Mouse (Mus musculus) cortical plate, adult 2 months (tissue): ENCODE data around the gene Tead4.

Experiments
- CTCF ChIP-seq: fragments of 200-500 bp; IDR thresholded peaks from 2 replicates; pipeline ENCODE4 v1.5.1; 2011; ENCODE audit warnings: mild to moderate bottlenecking, control low read depth, low read length; ENCODE audit not compliant: insufficient read depth; ENCODE audit errors: extremely low read depth
- POLR2A ChIP-seq: fragments of 200-500 bp; IDR thresholded peaks from 2 replicates; pipeline ENCODE4 v1.6.1; 2011; ENCODE audit warnings: mild to moderate bottlenecking, low read length, control low read depth; ENCODE audit not compliant: insufficient read depth; ENCODE audit errors: extremely low read depth

DNA sequence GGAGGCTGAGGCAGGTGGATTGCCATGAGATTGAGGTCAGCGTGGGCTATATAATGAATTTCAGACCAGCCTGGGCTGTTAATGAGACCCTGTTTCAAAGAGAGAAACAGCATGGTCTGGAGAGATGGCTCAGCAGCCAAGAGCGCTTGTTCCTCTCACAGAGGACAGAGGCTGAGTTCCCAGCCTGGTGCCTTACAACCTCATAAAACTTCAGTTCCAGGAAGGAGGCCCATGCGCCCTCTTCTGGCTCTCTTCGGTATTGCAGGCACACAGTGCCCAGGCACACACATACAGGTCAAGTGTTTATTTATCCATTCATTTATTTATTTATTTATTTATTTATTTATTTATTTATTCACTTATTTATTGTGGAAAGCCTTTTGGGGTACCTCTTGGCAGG is 7.7 kb upstream of the Tead4 start:
- TF ChIP-seq POLR2A (no peak), CTCF (peak; percentile 62)
